Mouse (Mus musculus) embryo, embryonic 9.5 days (tissue): Measurements from ENCODE around the gene Gm3435.
"Not testable (repeated sequence)": the region's sequence is repeated elsewhere in the genome, so short reads cannot be mapped to it uniquely, and the experiment has no call there.

Experiments
- DNase-seq: peaks from one replicate; pipeline ENCODE4 v3.0.0-alpha.2; 2017; ENCODE audit errors: extremely low spot score

Gene Gm3435

DNA sequence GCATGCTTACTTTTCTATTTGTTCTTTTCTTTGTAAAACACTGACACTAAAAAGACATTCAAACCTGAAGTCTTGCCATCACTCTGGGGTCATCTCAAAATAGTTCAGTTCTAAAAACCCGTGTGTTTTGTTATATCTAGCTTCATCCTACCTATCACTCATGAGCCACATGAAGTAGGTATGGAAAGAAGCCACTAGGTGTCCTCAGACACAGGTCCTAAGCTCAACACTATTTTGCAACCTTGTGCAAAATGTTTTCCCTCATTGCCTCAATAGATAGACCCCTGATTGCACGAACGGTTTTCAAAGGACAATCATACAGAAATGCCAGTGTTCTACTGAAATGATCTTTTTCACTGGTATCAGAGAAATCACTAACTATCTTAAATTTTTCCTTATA lies 30.5 kb downstream of the Gm3435 start:
- not testable (repeated sequence) for DNase-seq

DNA sequence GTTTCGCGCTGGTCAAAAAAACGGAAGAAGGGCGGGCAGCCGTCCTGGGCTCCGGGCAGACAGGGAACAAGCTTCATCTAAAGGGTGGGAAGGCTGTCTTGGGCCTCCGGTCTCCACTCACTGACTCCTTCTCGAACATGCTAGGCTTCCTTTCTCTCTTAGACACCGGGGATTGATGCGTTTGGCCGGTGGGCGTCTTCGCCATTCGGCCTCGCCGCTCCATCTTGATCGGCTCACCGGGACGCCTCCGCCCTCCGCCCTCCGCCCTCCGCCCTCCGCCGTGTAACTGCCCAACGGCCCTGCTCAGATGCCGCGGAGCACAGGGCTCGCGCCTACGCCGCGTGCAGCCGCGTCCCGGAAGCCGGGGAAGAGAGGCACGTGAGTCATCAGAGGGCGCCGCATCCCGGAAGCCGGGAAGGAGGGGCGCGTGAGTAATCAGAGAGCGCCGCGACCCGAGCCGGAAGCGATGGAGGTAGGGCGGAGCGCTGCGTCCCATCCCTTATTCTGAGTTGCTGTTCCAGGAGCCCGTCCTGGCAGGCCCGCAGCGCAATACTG lies 31.3 kb downstream of the Gm3435 start, which contains the start of the genes Ermard, Tcte3 and Gm3448:
Gene Ermard, plus strand, starts transcription at position 34 of the 555 bp plus-strand sequence.
Gene Tcte3, minus strand, starts transcription at position 314 of the 555 bp plus-strand sequence.
Gene Gm3448, minus strand, starts transcription at position 363 of the 555 bp plus-strand sequence.
- not testable (repeated sequence) for DNase-seq

GRCm38 (mm10) chr17:15050338-15050737 lies 40.4 kb downstream of the Gm3435 start:
- not testable (repeated sequence) for DNase-seq

DNA sequence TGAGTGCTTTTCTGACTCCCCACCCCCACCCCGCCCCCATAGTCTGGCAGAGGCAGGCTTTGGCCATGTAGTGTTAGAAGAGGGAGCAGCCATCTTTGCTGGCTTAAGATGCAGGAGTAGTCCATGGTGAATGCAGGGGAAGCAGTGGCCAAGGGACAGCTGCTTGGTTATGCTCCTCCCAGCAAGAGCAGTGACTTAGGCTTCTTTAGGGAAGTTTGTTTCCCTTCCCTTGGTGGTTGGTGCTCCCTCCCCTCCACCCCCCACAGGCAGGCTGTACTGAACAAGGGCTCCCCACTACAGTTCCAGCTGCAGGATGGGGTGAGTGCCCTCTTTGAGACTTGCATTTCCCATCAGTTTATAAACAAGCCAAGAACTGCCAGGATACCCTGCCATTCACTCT lies 42.8 kb downstream of the Gm3435 start:
- not testable (repeated sequence) for DNase-seq

- not testable (repeated sequence) for DNase-seq
These were observed 43.3 kb downstream of the Gm3435 start for GRCm38 (mm10) chr17:15053183-15053828.

DNA sequence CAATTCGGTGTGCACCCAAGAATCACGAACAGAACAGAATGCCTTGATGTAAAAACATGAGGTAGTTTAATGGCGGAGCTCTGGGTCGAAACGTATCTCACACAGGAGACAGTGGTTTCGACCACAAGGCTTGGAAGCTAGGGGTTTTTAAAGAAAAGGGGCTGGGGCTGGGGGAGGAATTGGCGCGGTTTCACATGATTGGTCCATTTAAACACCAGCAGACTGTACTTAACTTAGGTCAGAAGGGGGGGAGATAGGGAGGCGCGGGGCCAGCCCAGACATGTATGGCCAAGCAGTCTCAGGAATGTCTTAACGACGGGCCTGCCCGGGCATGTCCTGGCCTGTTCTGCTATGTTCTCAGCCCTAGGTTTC lies 43.8 kb downstream of the Gm3435 start:
- not testable (repeated sequence) for DNase-seq

- no peak for DNase-seq
These were observed 45.9 kb downstream of the Gm3435 start for GRCm38 (mm10) chr17:15055925-15056324.

- no peak for DNase-seq
These were observed 48.2 kb downstream of the Gm3435 start for GRCm38 (mm10) chr17:15058161-15058591.

- no peak for DNase-seq
These were observed 49.7 kb downstream of the Gm3435 start for GRCm38 (mm10) chr17:15059646-15060045.

DNA sequence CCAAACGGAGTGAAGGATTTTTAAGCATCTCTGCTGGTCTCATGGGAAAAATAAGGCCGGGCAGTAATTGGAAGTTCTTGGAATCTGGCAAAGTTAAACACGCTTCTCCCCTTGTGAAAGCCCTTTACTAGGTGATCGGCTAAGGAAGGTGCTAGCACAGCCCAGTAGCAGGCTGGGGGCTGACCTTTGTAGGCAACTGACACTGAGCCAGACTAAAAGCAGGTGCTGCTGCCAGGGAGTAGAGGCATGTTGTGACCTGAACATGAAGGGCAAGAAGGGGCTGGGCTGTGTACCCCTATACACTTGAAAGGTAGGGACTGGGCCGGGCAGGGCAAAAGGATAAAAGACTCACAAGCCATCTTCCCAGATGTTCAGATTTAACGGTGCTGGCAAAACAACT lies 50.4 kb downstream of the Gm3435 start:
- DNase-seq: no peak

DNA sequence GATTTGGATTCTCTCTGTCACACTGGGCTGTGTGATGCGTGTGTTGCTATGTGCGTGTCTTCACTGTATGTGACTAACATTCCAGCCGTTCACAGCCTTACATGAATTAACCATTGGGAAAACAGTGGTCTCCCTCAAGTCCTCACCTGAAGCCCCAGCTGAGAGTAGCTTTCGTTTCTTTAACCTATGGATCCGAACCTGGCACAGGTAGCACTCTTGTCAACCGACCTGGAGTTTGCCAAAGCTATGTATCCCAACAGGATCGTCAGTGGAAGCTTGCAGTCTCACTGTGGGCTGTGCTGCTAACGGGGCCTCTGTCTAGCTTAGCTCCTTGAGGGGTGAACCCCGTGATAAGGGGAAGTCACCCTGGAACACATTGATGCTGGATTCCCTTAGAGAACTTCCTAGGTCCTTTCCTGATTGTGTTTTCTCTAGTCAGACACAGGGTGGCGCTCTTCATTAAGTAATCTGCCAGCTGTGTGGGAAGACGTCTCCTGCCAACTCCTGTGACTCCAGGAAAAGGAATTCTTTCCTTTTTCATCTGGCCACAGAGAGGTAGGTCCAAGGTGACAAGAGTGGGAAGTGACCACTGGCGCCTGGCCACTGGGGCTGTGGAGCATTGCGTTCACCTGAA lies 55.5 kb downstream of the Gm3435 start:
- DNase-seq: peak; percentile 81

- no peak for DNase-seq
These were observed 56.1 kb downstream of the Gm3435 start for GRCm38 (mm10) chr17:15066066-15066465.

- DNase-seq: no peak
These were observed 56.9 kb downstream of the Gm3435 start for GRCm38 (mm10) chr17:15066911-15067310.

DNA sequence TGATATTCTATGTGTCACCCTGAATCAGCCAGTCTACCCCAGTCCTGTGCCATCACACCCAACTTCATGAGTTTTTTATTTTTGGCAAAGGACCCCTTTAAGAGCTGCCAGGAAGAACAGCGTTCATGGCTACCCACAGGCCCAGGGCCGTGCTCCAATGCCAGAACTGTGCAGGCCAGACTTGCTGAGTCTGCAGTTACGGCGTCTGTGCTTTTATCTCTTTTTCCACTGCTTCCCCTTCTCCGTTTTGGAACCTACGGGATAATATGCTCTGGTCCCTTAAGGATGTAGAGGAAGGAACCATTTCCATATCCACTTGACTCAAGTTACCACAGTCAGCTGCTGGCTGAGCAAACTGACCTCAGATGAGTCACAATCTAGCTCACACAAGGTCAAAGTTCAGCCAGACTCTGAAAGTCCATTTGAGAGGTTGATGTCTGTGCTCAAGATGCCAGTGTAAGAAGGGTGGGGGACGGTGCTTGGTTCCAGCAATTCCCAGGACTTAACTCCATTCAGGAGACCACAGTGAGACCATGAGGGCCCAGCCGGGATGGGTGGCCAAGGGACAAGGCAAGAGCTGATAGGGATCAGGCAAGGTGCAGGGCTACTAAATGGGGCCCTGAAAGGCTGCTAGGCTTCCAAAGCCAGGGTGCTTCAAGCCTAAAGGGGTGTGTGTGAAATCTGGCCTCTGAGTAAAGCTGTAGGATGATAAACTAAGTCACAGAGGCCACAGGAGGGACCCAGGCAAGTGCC lies 58.2 kb downstream of the Gm3435 start:
- no peak for DNase-seq

DNA sequence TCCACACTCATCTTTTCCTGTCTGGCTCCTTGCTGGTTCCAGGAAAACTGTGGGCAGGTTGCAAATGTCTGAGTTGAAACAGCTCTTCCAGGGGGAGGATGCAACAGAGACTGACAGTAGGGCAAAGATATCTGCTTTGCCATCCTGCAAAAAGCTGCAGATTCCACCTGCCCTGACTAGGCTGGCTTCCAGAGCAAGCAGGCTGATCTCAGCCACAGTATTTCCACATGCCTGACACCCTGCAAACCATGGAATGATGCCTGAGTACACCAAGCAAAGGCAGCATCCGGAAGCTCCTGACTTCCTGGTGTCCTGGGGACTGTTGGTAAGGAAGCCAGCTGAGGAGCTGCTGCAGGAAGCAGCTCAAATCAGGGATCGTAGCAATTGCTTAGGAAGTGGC lies 59.1 kb downstream of the Gm3435 start:
- DNase-seq: no peak
